Mouse (Mus musculus): ENCODE measurements around the gene Cyb5r3.

GRCm38 (mm10) chr15:83122566-83123145 lies 49.7 kb downstream of the Cyb5r3 start, which contains the start of gene Rrp7a:
- TF ChIP-seq CTCF (conservative IDR thresholded peaks at IDR 0.05; ENCODE audit: insufficient read depth, insufficient read length, low read depth, low read length), result no peak
- TF ChIP-seq POLR2A (IDR thresholded peaks at IDR 0.05; ENCODE audit: low read depth, low read length), result no peak
